Mouse (Mus musculus): ENCODE data around the gene Gbe1. TPM values are rescaled to one million over a fixed set of nuclear protein-coding genes. Genes with fewer than 3 reads are reported as not detected.

Gene Gbe1
- polyA plus RNA-seq, 1 experiment from 2014 or later = 38.3 TPM

DNA sequence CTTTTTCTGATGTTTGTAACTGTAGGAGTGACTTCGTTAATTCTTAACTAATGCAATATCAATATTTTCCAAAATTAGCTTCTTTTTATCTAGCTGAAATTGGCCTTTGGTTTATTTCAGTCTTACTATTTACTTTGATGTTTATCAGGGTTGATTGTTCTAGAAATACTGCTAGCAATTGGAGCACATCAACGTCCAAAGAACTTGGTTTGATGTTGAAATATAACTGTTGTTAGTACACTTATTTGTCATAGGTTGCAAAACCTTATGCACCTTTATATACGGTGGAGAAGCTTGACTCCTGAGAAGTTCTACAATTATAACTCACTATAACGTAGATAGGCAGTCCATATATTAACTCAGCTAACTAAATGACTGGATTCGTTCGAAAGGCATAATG is 14.8 kb downstream of the Gbe1 start:
- no peaks in the 10 kb centered on the region for H3K9me3 ChIP-seq (ENCODE audit: control insufficient read depth, low read length)
- no peak overlapping the region for H3K4me2 ChIP-seq (ENCODE audit: low read depth, low read length)
- no peak overlapping the region for H3K9ac ChIP-seq (ENCODE audit: low read length)
- H3K27ac ChIP-seq (ENCODE audit: low read length) = no peak overlapping the region
- WGBS = 80% methylated on average over 6 of the region's 6 CpGs
- no peak for ATAC-seq (ENCODE audit: low read depth)
- peaks cover 3% of the 10 kb centered on the region; the same call in 1 of the 2 replicates for H3K4me1 ChIP-seq (replicated peaks; ENCODE audit: control insufficient read depth, insufficient read depth, low read length)
- H3K4me3 ChIP-seq (ENCODE audit: low read length) = no peak overlapping the region
- H3K36me3 ChIP-seq (ENCODE audit: control insufficient read depth, insufficient read depth, low read length) = no peaks in the 10 kb centered on the region
- no peaks in the 10 kb centered on the region for H3K27me3 ChIP-seq (ENCODE audit: control insufficient read depth, insufficient read depth, low read depth, low read length)

GRCm38 (mm10) chr16:70329036-70329435 is 15.3 kb downstream of the Gbe1 start:
- no peak for ATAC-seq (ENCODE audit: low read depth)
- no peaks in the 10 kb centered on the region for H3K27me3 ChIP-seq (ENCODE audit: control insufficient read depth, insufficient read depth, low read depth, low read length)
- peaks cover 3% of the 10 kb centered on the region; the same call in 1 of the 2 replicates for H3K4me1 ChIP-seq (replicated peaks; ENCODE audit: control insufficient read depth, insufficient read depth, low read length)
- no peaks in the 10 kb centered on the region for H3K36me3 ChIP-seq (ENCODE audit: control insufficient read depth, insufficient read depth, low read length)
- no peak overlapping the region for H3K4me2 ChIP-seq (ENCODE audit: low read depth, low read length)
- no peak overlapping the region for H3K27ac ChIP-seq (ENCODE audit: low read length)
- no peak overlapping the region for H3K4me3 ChIP-seq (ENCODE audit: low read length)
- H3K9me3 ChIP-seq (ENCODE audit: control insufficient read depth, low read length) = no peaks in the 10 kb centered on the region
- WGBS = 82% methylated on average over 10 of the region's 10 CpGs
- no peak overlapping the region for H3K9ac ChIP-seq (ENCODE audit: low read length)

DNA sequence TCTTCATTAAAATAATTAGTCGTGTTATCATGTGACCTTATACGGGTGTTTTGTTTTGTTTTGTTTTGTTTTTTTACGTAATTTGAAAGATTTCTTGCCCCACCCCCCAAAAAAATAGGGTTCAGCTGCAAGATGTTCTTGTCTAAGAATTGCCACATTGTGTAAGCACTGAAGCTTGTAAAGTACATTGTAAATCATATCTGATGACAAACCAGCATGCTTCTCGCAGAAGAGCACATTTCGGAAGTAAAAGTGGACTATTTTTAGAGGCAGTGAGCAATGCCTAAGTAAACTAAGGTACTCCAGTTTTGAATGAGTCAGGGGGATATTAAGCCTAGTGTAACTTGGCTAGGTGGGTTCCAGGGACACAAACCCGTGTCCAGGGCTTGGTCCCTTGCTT is 15.7 kb downstream of the Gbe1 start:
- no peak overlapping the region for H3K27ac ChIP-seq (ENCODE audit: low read length)
- 40% methylated on average over 6 of the region's 6 CpGs for WGBS
- no peak overlapping the region for H3K4me3 ChIP-seq (ENCODE audit: low read length)

GRCm38 (mm10) chr16:70330007-70330406 is 16.3 kb downstream of the Gbe1 start:
- Histone ChIP-seq H3K27ac (ENCODE audit: low read length) (no peak overlapping the region), H3K4me1 (replicated peaks; ENCODE audit: control insufficient read depth, insufficient read depth, low read length) (peaks cover 3% of the 10 kb centered on the region; the same call in 1 of the 2 replicates), H3K9ac (ENCODE audit: low read length) (no peak overlapping the region), H3K9me3 (ENCODE audit: control insufficient read depth, low read length) (no peaks in the 10 kb centered on the region), H3K4me2 (ENCODE audit: low read depth, low read length) (no peak overlapping the region), H3K36me3 (ENCODE audit: control insufficient read depth, insufficient read depth, low read length) (no peaks in the 10 kb centered on the region), H3K27me3 (ENCODE audit: control insufficient read depth, insufficient read depth, low read depth, low read length) (no peaks in the 10 kb centered on the region), H3K4me3 (ENCODE audit: low read length) (no peak overlapping the region)
- 70% methylated on average over 2 of the region's 2 CpGs for WGBS
- ATAC-seq (ENCODE audit: low read depth) = no peak

More for the DNA sequence above, 15.7 kb downstream of the Gbe1 start:
- ATAC-seq (ENCODE audit: low read depth) = peak; percentile 57; the same call in 1 of the 2 replicates
- peaks cover 3% of the 10 kb centered on the region; the same call in 1 of the 2 replicates for H3K4me1 ChIP-seq (replicated peaks; ENCODE audit: control insufficient read depth, insufficient read depth, low read length)
- no peaks in the 10 kb centered on the region for H3K36me3 ChIP-seq (ENCODE audit: control insufficient read depth, insufficient read depth, low read length)
- H3K9ac ChIP-seq (ENCODE audit: low read length) = no peak overlapping the region
- H3K4me2 ChIP-seq (ENCODE audit: low read depth, low read length) = no peak overlapping the region
- no peaks in the 10 kb centered on the region for H3K9me3 ChIP-seq (ENCODE audit: control insufficient read depth, low read length)
- no peaks in the 10 kb centered on the region for H3K27me3 ChIP-seq (ENCODE audit: control insufficient read depth, insufficient read depth, low read depth, low read length)

DNA sequence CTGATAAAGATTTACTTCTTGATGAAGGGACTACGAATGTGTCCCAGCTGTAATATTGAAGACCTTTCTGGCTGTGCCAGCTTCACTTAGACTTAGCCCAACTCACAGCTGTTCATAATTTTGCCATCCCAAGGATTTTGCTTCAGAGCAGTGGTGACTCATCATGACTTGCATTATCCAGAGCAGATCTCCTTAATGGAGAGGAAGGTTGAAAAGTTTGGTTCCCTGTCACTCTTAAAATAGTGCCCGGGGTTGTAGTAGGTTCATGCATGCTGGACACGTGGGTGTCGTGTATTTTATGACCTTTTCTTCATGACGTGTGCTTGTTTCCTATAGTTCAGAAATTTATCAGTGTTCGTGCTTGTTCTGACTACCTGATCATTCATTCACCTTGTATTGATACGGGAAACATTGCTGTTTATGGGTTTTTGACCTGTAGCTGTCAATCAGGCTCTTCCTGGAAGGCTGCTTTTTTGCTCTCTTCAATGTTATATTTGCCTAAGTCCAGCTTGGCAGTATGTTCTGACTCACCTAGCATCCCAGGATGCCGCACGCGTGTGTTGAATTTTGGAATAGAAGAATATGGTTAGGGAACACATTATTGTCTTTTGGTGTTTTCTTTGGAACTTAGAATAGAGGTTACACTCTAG is 17.0 kb downstream of the Gbe1 start:
- Histone ChIP-seq H3K36me3 (ENCODE audit: control insufficient read depth, insufficient read depth, low read length) (no peaks in the 10 kb centered on the region), H3K9me3 (ENCODE audit: control insufficient read depth, low read length) (no peaks in the 10 kb centered on the region), H3K27ac (ENCODE audit: low read length) (no peak overlapping the region), H3K4me1 (replicated peaks; ENCODE audit: control insufficient read depth, insufficient read depth, low read length) (peaks cover 3% of the 10 kb centered on the region; the same call in 1 of the 2 replicates), H3K4me3 (ENCODE audit: low read length) (no peak overlapping the region), H3K27me3 (ENCODE audit: control insufficient read depth, insufficient read depth, low read depth, low read length) (no peaks in the 10 kb centered on the region), H3K9ac (ENCODE audit: low read length) (no peak overlapping the region), H3K4me2 (ENCODE audit: low read depth, low read length) (no peak overlapping the region)
- no peak for ATAC-seq (ENCODE audit: low read depth)
- 87% methylated on average over 10 of the region's 10 CpGs for WGBS

DNA sequence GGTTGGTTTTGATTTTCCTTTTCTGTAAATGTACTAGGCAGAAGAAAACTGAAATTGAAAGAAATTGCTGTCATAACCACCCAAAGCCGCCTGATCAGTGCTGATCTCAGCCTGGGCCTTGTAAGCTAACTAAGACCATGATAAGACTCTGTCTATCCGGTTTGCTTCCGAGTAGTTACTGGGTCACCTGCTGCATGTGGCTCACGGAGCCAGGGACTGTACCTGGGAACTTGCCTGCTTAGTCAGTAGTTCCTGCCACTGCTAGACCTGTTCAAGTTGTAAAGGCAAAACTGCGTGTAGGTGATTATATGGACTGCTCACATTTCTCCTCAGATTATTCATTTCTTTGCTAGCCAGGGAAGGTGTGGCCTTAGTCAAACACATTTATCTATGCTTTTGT is 21.1 kb downstream of the Gbe1 start:
- WGBS = 88% methylated on average over 5 of the region's 5 CpGs
- no peak overlapping the region for H3K27ac ChIP-seq (ENCODE audit: low read length)

DNA sequence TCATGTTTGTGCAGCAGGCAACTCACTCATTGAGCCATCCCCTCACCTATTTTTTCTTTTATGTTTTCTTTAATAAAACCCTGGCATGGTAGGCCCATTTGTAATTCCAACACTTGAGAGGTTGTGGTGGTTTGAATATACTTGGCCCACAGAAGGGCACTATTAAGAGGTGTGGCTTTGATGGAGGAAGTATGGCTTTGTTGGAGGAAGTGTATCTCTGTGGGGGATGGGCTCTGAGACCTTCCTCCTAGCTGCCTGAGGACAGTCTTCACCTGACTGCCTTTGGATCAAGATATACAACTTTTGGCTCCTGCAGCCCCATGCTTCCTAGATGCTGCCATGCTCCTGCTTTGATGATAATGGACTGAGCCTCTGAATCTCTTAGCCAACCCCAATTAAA is 21.7 kb downstream of the Gbe1 start:
- H3K9me3 ChIP-seq (ENCODE audit: control insufficient read depth, low read length) = no peaks in the 10 kb centered on the region
- no peak for ATAC-seq (ENCODE audit: low read depth)
- no peaks in the 10 kb centered on the region for H3K4me1 ChIP-seq (replicated peaks; ENCODE audit: control insufficient read depth, insufficient read depth, low read length)
- no peak overlapping the region for H3K4me2 ChIP-seq (ENCODE audit: low read depth, low read length)
- no peak overlapping the region for H3K27ac ChIP-seq (ENCODE audit: low read length)
- no peak overlapping the region for H3K4me3 ChIP-seq (ENCODE audit: low read length)
- no peaks in the 10 kb centered on the region for H3K27me3 ChIP-seq (ENCODE audit: control insufficient read depth, insufficient read depth, low read depth, low read length)
- H3K36me3 ChIP-seq (ENCODE audit: control insufficient read depth, insufficient read depth, low read length) = no peaks in the 10 kb centered on the region
- no peak overlapping the region for H3K9ac ChIP-seq (ENCODE audit: low read length)

More for the DNA sequence above, 21.1 kb downstream of the Gbe1 start:
- no peaks in the 10 kb centered on the region for H3K9me3 ChIP-seq (ENCODE audit: control insufficient read depth, low read length)
- no peak overlapping the region for H3K9ac ChIP-seq (ENCODE audit: low read length)
- H3K36me3 ChIP-seq (ENCODE audit: control insufficient read depth, insufficient read depth, low read length) = no peaks in the 10 kb centered on the region
- no peak for ATAC-seq (ENCODE audit: low read depth)
- H3K27me3 ChIP-seq (ENCODE audit: control insufficient read depth, insufficient read depth, low read depth, low read length) = no peaks in the 10 kb centered on the region
- H3K4me2 ChIP-seq (ENCODE audit: low read depth, low read length) = no peak overlapping the region
- no peaks in the 10 kb centered on the region for H3K4me1 ChIP-seq (replicated peaks; ENCODE audit: control insufficient read depth, insufficient read depth, low read length)
- H3K4me3 ChIP-seq (ENCODE audit: low read length) = no peak overlapping the region

DNA sequence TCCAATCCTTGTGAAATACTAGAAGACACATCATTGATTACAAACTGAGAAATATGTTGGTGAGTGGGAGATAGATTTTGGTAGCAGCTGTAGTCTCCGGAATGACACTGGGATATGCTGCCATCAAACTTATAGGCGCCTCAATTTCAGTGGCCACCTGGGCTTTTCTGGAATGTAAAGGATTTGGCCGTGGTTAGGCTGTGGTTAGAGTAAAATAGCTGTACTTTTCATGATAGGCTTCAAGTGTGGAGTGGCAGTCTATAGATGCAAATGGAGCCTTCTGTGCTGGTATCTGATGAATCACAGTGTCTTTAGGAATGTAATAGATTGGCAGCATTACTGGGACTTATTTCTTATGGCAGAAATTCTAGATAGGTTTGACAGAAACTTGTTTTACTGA is 23.9 kb downstream of the Gbe1 start:
- no peaks in the 10 kb centered on the region for H3K9me3 ChIP-seq (ENCODE audit: control insufficient read depth, low read length)
- H3K4me3 ChIP-seq (ENCODE audit: low read length) = no peak overlapping the region
- no peak for ATAC-seq (ENCODE audit: low read depth)
- no peaks in the 10 kb centered on the region for H3K4me1 ChIP-seq (replicated peaks; ENCODE audit: control insufficient read depth, insufficient read depth, low read length)
- WGBS = 69% methylated on average over 3 of the region's 3 CpGs
- no peaks in the 10 kb centered on the region for H3K36me3 ChIP-seq (ENCODE audit: control insufficient read depth, insufficient read depth, low read length)
- H3K27me3 ChIP-seq (ENCODE audit: control insufficient read depth, insufficient read depth, low read depth, low read length) = no peaks in the 10 kb centered on the region
- no peak overlapping the region for H3K4me2 ChIP-seq (ENCODE audit: low read depth, low read length)
- H3K9ac ChIP-seq (ENCODE audit: low read length) = no peak overlapping the region
- H3K27ac ChIP-seq (ENCODE audit: low read length) = no peak overlapping the region

- H3K9ac ChIP-seq (ENCODE audit: low read length) = no peak overlapping the region
- peak; percentile 71 for ATAC-seq (ENCODE audit: low read depth)
- 0 out of 2 replicates have a peak, but pooled peaks cover 3% of the 10 kb centered on the region for H3K4me1 ChIP-seq (replicated peaks; ENCODE audit: control insufficient read depth, insufficient read depth, low read length)
- no peak overlapping the region for H3K27ac ChIP-seq (ENCODE audit: low read length)
- no peaks in the 10 kb centered on the region for H3K36me3 ChIP-seq (ENCODE audit: control insufficient read depth, insufficient read depth, low read length)
- H3K27me3 ChIP-seq (ENCODE audit: control insufficient read depth, insufficient read depth, low read depth, low read length) = no peaks in the 10 kb centered on the region
- no peak overlapping the region for H3K4me2 ChIP-seq (ENCODE audit: low read depth, low read length)
- no peak overlapping the region for H3K4me3 ChIP-seq (ENCODE audit: low read length)
- WGBS = 17% methylated on average over 1 of the region's 1 CpGs
- no peaks in the 10 kb centered on the region for H3K9me3 ChIP-seq (ENCODE audit: control insufficient read depth, low read length)
Observed at GRCm38 (mm10) chr16:70344496-70344895, 30.7 kb downstream of the Gbe1 start.
